Mouse (Mus musculus) thymus, postnatal 14 days (tissue): ENCODE measurements around the gene Trim15.
"Not testable (repeated sequence)": the region's sequence is repeated elsewhere in the genome, so short reads cannot be mapped to it uniquely, and the experiment has no call there.

Experiments
- DNase-seq: peaks from one replicate; pipeline ENCODE4 v3.0.0; 2021

Trim15 gene

GRCm38 (mm10) chr17:36866719-36867527 is at the start of gene Trim15:
Gene Trim15, minus strand, starts transcription at chr17:36867210.
- DNase-seq = no peak

GRCm38 (mm10) chr17:36915076-36915475 is 48.1 kb upstream of the Trim15 start:
- DNase-seq = peak; percentile 79

GRCm38 (mm10) chr17:36914108-36914507 is 47.1 kb upstream of the Trim15 start:
- peak; percentile 82 for DNase-seq

- no peak for DNase-seq
Observed at GRCm38 (mm10) chr17:36912031-36912430, 45.0 kb upstream of the Trim15 start.

- DNase-seq = no peak
Observed at GRCm38 (mm10) chr17:36909802-36910201, 42.8 kb upstream of the Trim15 start.

GRCm38 (mm10) chr17:36908235-36908634 is 41.2 kb upstream of the Trim15 start:
- DNase-seq = no peak

GRCm38 (mm10) chr17:36903651-36904050 is 36.6 kb upstream of the Trim15 start:
- no peak for DNase-seq

- DNase-seq = peak; percentile 12
Observed at GRCm38 (mm10) chr17:36900691-36901090, 33.7 kb upstream of the Trim15 start.

- no peak for DNase-seq
Observed at GRCm38 (mm10) chr17:36900001-36900400, 33.0 kb upstream of the Trim15 start.

GRCm38 (mm10) chr17:36899376-36899775 is 32.4 kb upstream of the Trim15 start:
- DNase-seq = no peak

- DNase-seq = no peak
Observed at GRCm38 (mm10) chr17:36897552-36898205, 30.7 kb upstream of the Trim15 start, which contains the start of gene Trim31. Gene Trim31, plus strand, starts transcription at chr17:36898118.

- no peak for DNase-seq
Observed at GRCm38 (mm10) chr17:36897065-36897464, 30.1 kb upstream of the Trim15 start.

- peak; percentile 24 for DNase-seq
Observed at GRCm38 (mm10) chr17:36896583-36896982, 29.6 kb upstream of the Trim15 start.

GRCm38 (mm10) chr17:36893387-36893786 is 26.4 kb upstream of the Trim15 start:
- DNase-seq = no peak

- peak; percentile 43 for DNase-seq
Observed at GRCm38 (mm10) chr17:36892362-36892761, 25.4 kb upstream of the Trim15 start.

- not testable (repeated sequence) for DNase-seq
Observed at GRCm38 (mm10) chr17:36891496-36891895, 24.5 kb upstream of the Trim15 start.

GRCm38 (mm10) chr17:36890073-36890903 is 23.3 kb upstream of the Trim15 start, which contains the start of gene Trim40:
Gene Trim40, minus strand, starts transcription at chr17:36890123.
- no peak for DNase-seq

GRCm38 (mm10) chr17:36885132-36885790 is 18.3 kb upstream of the Trim15 start:
- no peak for DNase-seq

GRCm38 (mm10) chr17:36883350-36883749 is 16.3 kb upstream of the Trim15 start:
- DNase-seq = no peak

GRCm38 (mm10) chr17:36874636-36875035 is 7.6 kb upstream of the Trim15 start:
- DNase-seq = no peak

- DNase-seq = no peak
Observed at GRCm38 (mm10) chr17:36869955-36870810, 3.2 kb upstream of the Trim15 start.
